ENCODE assay signal across 15 mouse cellular contexts in the genomic region with DNA sequence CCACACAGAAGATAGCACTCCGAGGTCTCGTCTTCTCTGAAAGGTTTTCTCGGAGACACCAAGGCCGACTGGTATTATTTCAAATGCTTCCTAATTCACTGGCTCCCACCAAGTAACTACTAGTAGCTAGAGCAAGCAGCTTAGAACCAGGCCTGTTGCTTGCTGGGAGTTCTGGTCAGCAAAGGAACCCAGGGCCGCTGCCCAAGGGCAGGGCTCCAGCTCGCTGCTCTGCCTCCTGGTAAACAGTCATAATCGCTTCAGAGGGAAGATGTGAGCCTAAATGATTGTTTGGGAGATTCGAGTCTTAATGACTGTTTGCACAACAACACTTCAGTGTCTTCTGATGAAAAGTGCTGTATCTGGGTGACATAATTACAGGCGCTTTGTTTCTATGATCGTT. TPM values are rescaled to one million over a fixed set of nuclear protein-coding genes. Genes with fewer than 3 reads are reported as not detected.
DNase-seq lines count a peak whose midpoint lies in the region; TF ChIP-seq lines count a peak whose summit lies in the region.
"Had no signal": no experiment of that assay in that cellular context is flagged by ENCODE, and none has a peak within 500 bp of the region (broad histone marks: within the 10 kb centered on the region; RNA-seq: fewer than 3 reads in every experiment).

No protein-coding gene starts in this region.

- no peak overlapping the region for H3K4me3 ChIP-seq in testis, adult 2 months (ENCODE audit: control insufficient read depth, low read depth, low read length)
- H3K4me3 ChIP-seq: intestine, embryonic 15.5 days; neural tube, embryonic 15.5 days had no signal

- H3K4me1 ChIP-seq in testis, adult 2 months (ENCODE audit: control insufficient read depth, insufficient read depth, low read length) = no peaks in the 10 kb centered on the region; the same call in 1 of the 2 replicates
- H3K4me1 ChIP-seq: intestine, embryonic 15.5 days; neural tube, embryonic 15.5 days had no signal

- peak; percentile 20 to 31 for DNase-seq in heart, postnatal 10 days
- no peak for DNase-seq in heart, adult 8-10 months (ENCODE audit: low spot score)
- no peak for DNase-seq in testis, postnatal 14 days (ENCODE audit: low spot score)
- peak; percentile 25 for DNase-seq in gastrocnemius, postnatal 14 days
- no peak for DNase-seq in natural killer cell, adult 2 months (ENCODE audit: low spot score in 2 of 2)
- no peak for DNase-seq in left cerebral cortex, adult 9 months (ENCODE audit: low spot score in 2 of 2)
- DNase-seq: cerebellum, adult 9-11 months; forebrain, postnatal 0 days had no signal

- intact Hi-C loops in heart, postnatal 10 days (cut with DNase I) = no loop called here
- intact Hi-C loops in gastrocnemius, postnatal 14 days (cut with DNase I; ENCODE audit: low total_unique reads) = no loop called here

- H3K27ac ChIP-seq in testis, adult 2 months (ENCODE audit: control insufficient read depth, insufficient read depth, low read depth, low read length) = peak overlapping the region; percentile 49
- H3K27ac ChIP-seq: intestine, embryonic 15.5 days; macrophage; neural tube, embryonic 15.5 days had no signal

- no peaks in the 10 kb centered on the region for H3K36me3 ChIP-seq in testis, adult 2 months (ENCODE audit: control insufficient read depth, insufficient read depth, low read length)
- H3K36me3 ChIP-seq: intestine, embryonic 15.5 days; neural tube, embryonic 15.5 days had no signal

- no peak for TF ChIP-seq POLR2A in testis, adult 2 months (IDR thresholded peaks at IDR 0.05; ENCODE audit: control insufficient read depth, low read depth, low read length)

- no peaks in the 10 kb centered on the region for H3K27me3 ChIP-seq in testis, adult 2 months (ENCODE audit: control insufficient read depth, insufficient read depth, low read length)
- H3K27me3 ChIP-seq: intestine, embryonic 15.5 days; neural tube, embryonic 15.5 days had no signal

- TF ChIP-seq CTCF in testis, adult 2 months (IDR thresholded peaks at IDR 0.05; ENCODE audit: control insufficient read depth, insufficient read depth, insufficient replicate concordance, low read depth, low read length) = no peak

RNA-seq across cellular contexts. Expression of a gene that starts 42.0 kb away (rescaled TPM):
- under 1 TPM; 0.67 to 0.79 TPM for total RNA-seq in heart, postnatal 10 days (2021)
- total RNA-seq in heart, adult 8-10 months (2022) = 1 to 10 TPM in 1 of 4 experiments, under 1 TPM in 3; 0.52 to 1.4 (median 0.74) TPM
- 2.9 and 5.3 TPM in 2 replicates for polyA plus RNA-seq in testis, adult 2 months (2012; rRNA removed)
- under 1 TPM; 0.43 to 0.47 TPM for total RNA-seq in gastrocnemius, postnatal 14 days (2021)
- polyA plus RNA-seq: macrophage had no signal

RNA-seq across cellular contexts. Expression of a gene that starts 42.9 kb away (rescaled TPM):
- total RNA-seq in heart, postnatal 10 days (2021) = not detected
- not detected for total RNA-seq in heart, adult 8-10 months (2022)
- not detected in 2 replicates for polyA plus RNA-seq in testis, adult 2 months (2012; rRNA removed)
- not detected for total RNA-seq in gastrocnemius, postnatal 14 days (2021)
- total RNA-seq: left cerebral cortex, postnatal 36 days had no signal
- polyA plus RNA-seq: heart, embryonic 14.5 days; intestine, embryonic 15.5 days; macrophage; neural tube, embryonic 15.5 days; stomach, embryonic 14.5 days had no signal

Comparison
In these comparisons a context has a peak if more than half of its experiments do, and no peak if none do; other contexts are left out.
1. DNase-seq: peak in heart, postnatal 10 days (2 of 2) and gastrocnemius, postnatal 14 days (single experiment); none in heart, adult 8-10 months (single experiment), testis, postnatal 14 days (single experiment), natural killer cell, adult 2 months (0 of 2) and left cerebral cortex, adult 9 months (0 of 2).